Mouse (Mus musculus) brain, embryonic 18.5 days (tissue): Measurements from ENCODE around the gene Dop1a.

Experiments used
- DNase-seq: peaks from one replicate; pipeline ENCODE4 v3.0.0-alpha.2; 2012; ENCODE audit warnings: low read depth, low spot score

Dop1a gene

DNA sequence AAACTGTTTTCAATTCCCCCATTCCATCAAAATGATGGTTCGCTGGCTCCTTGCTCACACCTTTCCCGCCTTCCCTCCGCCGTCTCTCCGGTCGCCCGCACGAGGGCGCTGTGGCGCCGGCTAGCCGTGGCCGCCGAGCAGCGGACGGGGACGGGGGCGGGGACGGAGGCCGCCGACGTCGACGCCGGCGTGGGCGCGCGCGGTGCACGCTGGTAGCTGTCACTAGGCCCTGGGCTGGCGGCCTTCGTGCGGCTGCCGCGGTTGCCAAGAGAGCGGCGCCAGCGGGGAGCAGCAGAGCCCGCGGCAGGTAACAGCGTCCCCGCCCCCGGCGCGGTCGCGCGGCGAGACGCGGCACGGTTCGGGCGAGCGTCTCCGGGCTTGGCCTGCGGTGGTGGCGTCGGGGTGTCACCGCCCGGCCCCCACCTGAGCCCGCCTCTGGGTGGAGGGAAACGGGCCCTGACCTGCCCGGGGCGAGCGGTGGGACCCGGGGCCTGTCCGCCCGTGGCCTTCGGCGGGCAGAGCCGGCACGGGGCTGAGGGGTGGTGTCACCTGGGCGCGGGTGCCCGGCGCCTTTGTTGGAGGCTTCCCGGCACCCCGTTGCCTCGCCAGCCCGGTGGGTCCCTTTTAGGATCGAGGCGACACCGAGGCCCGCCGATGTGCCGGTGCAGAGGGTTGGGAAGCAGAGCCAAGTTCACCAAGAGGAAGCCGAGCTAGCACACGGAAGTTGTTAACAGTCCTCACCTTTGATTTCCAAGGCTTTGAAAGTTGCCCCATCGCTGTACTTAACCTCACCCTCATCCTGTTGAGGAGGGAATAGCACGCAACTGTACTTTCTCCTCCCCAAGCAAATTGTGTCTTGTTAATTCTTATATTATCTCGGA, at the start of gene Dop1a:
Gene Dop1a, plus strand, starts transcription at position 165 of the 881 bp plus-strand sequence.
- DNase-seq: peak; percentile 78

DNA sequence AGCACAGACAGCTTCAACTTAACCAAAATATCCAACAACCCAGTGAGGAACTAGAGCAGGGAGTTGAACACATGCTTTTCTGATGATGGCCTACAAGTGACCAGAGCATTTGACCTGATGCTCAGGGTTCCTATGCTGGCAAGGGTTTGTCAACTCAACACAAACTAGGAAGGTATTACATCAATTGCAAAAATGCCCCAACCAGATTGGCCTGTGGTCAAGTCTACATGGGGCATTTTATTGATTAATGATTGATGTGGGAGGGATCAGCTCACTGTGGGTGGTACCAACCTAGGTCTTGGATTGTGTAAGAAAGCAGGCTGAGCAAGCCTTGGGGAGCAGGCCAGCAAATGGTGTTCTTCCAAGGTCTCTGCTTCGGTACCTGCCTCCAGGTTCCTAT, 49.0 kb upstream of the Dop1a start:
- no peak for DNase-seq

DNA sequence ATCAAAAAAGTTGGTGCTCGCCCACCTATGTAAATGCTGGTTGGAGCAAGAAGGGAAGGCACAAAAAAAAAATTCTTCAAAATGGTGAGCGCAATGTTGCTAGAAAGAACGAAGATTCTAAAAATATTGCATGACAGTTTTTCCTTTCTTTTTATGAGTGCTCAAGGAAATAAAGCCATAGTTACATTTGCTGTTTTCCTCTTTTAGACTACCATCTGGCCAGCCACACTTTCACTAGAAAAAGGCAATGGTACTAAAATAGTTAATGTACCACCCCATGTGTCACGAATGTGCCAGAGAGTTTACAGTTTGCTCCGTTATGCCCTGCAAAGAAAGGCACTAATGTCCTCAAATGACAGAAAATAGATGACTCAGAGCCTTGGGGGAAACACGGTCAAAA, 47.6 kb upstream of the Dop1a start:
- DNase-seq: peak; percentile 30

DNA sequence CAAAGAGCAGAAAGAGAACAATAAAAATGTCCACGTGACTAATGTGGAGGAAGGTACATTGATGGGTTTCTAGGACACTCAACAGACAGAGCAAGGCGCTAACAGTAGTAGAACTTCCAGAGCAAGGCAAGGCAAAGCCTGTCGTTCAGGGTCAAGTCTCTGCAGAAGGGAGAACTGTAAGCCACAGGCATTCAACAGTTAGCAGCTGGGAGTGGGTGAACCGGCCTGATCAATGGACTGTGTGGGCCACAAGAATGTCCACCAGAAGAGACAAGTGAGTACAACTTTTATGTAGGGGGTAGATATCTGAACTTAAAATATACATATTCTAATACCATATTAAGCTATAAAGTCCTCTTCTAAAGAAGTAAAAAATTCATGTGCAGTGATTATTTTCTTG, 43.6 kb upstream of the Dop1a start:
- DNase-seq: no peak

DNA sequence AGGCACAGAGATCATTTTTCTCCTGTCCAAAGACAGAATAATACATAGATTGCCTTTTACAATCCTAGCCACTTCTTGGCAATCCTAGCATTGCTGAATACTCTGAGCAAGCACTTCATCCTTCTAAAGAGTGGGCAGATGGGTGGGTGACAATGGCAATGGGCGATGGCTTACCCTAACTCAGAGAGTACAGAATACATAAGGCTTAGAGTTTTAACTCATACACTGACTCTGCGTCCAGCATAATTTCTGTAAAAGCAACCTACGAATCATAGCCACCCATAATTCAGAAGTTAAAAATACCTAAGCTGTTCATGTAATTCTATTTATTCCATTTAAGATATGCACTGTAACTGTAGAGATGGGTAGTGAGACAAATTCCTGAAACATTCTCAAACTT, 31.4 kb upstream of the Dop1a start:
- DNase-seq: no peak

DNA sequence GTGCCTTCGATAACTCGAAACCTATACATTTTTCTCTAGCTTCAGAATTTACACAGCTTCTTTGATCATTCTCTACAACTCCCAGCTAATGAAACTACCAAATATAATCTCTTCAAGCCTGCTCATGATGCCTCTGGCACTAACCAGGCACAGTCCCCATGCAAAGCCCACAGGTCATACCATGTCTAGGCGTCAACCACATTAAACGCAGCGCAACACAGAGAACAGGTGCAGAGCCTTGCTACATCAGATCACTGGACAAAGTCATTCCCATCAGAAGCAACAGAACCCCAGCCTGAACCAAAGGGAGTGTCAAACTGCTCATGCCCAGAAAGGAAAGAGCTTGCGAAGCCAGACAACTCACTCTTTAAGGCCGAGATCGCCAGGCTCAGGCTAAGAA, 30.3 kb upstream of the Dop1a start:
- no peak for DNase-seq

DNA sequence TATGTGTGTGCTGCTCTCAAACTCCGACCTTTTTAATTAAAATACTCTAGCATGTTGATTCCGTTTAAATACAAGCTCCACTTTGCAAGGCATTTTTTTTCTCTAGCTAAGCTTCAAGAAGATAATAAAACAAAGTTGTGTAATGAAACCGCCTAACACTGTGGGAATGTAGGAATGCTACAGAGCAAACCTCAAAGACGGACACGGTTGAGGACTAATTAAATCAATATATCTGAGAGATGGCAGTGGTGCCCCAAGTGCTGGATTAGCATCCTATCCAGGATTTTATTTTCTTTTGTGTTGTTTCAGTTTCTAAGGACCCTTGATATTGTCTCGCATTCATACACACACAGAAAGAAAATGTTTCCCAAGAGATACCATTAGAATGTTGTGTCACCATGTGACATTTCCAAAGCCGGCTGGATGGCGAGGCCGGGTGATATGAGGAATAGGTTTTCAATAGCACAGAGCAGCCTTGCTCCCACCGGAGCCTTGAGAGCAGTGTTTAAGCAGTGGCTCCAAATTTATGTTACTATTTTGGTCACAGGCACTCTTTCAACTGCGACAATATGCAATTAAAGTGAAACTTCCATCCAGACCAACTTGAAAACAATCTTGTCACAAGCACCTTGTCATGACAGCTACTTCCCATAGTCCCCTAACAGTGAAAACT, 28.5 kb upstream of the Dop1a start:
- no peak for DNase-seq

DNA sequence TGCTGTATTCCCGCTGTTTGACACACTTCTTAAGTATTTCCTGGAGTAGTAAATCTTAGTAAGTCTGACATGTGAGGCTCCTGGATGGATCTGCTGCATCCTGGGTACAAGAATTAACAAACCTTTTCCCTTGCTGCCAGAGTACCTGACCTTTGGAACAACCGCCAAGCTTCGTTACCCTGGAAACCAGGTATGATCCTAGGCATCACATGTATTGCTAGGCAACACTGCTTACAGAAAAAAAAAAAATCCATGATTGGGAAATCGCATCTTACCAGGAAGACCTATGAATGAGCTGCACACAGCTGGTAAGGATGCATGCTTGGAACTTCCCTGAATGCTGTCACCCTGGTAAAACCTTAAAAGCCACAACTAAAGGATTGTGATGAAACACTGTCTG, 24.7 kb upstream of the Dop1a start:
- DNase-seq: no peak

DNA sequence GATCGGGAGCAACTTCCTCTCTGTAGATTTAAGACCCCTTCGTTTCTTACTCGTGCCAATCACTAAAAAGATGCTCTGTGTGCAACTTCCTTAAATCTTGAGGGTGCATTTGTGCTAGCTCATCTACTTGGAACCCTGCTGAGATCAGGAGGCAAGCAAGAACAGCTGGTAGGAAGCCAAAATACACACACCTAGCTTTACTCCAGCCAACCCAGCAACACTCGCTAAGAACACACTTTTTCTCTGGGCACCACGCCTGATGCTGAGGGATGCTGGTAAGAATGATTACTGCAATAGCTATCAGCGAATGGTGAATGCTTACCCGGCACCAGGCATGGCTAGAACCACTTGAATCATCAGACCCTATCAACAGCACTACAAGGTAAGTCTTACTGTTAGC, 20.1 kb upstream of the Dop1a start:
- DNase-seq: no peak

DNA sequence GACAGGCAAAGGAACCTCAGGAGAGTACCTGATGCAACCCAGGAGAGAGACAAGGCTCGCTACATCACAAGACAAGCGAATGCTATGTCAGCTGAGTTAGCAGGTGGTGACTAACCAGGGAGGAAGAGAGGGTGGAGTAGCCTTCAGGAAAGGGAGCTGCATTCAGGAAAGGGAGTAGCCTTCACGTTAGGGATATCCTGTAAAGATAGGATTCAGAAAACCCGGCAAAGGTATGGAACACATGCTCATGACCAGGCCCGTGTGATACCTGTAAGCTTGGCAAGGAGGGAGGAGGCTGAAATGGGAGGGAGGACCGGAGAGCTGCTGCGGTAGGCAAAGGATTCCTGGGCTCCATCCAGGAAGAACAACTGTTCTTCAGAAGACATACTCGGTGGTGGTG, 19.5 kb upstream of the Dop1a start:
- no peak for DNase-seq

DNA sequence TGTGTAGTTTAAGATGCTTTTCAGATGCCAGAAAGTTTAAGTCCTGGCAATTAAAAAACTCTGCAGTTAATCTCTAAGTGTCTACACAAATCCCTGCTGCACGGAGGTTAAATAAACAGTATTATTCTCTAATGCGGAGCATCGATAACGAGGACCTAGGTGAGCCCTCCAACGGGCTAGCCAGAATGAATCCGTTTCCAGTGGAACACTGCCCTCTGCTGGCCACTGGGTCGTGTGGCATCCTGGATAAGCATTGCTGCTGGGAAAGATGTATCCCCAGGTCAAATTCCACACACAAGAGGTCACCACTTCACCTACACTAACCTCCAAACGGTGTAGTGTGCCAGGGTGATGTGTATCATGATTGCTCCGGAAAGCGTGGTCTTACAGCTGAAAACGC, 17.4 kb upstream of the Dop1a start:
- no peak for DNase-seq

DNA sequence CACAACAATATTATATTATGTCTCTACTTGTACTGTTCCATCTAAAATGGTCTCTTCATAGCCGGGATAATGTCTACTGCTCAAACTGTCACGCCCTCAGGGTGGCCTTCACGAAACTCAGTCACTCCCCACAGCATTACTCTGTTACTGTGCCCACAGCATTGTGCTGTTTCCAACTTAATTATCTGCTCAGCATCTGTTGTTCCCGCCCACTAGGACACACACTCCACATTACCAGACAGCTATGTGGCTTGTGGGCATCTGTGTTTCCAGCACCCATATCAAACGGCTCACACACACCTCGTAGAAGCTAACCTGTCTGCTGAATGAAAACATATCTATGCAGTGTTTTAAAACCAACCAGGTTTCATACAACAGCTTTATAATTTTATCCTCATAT, 15.9 kb upstream of the Dop1a start:
- no peak for DNase-seq

DNA sequence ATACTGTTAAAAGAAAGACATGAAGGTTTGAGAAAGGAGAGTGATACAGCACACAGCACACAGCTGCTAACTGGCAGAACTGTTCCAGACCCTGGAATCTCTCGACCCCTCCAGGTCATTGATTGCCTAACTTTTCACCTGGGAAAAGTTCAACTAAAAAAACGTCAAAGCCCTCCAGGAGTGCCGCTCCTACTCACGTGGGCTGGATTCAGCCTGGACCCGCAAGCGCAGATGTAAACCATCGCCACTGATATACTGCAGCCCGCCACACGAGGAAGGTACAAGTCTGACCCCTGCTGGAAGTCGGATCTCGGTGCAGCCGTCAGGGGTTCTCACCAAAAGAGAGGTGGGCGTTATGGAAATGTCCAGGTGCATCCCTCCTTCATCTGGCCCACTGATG, 15.3 kb upstream of the Dop1a start:
- DNase-seq: no peak

DNA sequence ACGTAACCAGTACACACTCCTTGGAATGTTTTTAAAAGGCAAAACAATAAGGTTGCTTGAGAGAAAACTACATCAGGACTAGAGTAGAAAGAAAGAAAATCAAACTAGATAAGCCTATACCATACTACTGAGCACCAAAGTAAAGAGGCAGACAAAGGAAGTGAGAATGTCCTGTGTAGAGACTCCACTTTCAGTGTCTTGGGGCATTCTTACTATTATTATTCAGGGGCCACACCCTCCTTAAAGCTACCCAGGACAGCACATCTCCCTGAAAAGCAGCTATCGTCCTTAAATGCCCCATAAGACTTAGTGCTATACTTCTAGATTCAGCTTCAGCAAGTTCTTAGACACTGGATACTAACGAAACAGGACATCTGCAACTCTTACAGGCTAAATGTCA, 13.3 kb upstream of the Dop1a start:
- no peak for DNase-seq

DNA sequence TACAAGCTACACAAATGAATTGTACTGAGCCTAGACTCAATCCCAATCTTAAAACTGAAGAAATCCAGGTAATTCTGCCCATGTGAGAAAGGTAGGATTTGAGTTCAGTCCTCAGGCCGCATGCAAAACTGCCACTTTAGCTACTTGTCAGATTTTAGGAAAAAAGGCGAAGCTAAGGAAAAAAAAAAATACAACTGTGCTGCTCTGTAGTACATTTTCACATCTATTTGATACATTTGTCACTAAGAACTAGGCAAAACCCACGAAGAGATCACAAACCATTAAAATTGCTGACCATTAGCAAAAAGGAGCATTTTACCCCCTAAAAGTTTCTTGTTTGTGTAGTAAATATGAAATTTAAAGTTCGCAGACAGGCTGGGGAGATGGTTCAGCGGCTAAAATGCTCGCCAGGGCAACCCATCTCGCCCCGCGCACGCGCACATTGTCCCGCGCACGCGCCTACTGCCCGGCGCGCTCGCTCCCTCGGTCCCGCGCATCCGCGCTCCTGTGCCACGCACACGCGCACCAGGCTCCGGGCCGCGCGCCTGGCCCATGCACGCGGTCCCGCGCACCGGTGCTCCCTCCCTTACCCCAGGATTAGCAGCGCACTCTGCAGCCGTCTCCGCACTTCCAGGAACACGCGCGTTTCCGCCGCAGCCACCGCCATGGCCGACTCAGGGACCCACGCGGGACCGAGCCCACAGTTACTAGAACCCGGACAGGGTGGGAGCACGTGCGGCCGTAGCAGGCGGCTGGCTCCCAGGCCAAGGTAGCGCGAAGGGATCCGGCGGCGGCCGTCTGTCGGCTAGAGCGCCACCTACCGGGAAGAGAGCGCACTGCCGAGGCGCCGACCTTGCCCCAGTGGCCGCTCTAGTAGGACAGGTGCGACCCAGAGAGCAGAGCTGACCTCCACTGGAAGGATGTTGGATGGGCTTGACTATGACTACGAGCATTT, 2.5 kb upstream of the Dop1a start, which contains the start of gene Ube2cbp:
Gene Ube2cbp, minus strand, starts transcription at position 800 of the 955 bp plus-strand sequence.
- peak; percentile 64 for DNase-seq

DNA sequence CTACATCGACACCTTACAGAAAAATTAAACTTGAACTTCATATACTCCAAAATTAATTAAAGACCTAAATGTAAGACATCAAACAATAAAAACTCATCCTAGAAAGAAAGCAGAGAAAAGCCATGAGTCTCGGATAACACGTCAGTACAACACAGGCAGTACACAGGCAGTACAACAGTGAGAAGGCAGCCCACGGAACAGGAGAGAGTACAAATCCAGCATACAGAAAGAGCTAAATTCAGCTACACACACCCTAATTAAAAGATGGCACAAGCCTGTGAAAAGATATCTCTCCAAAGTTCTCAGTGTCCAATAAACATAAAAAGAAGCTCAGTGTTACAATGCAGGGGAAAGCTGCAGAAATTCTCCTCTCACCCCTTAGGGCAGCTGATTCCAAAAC, 9.0 kb downstream of the Dop1a start:
- no peak for DNase-seq

DNA sequence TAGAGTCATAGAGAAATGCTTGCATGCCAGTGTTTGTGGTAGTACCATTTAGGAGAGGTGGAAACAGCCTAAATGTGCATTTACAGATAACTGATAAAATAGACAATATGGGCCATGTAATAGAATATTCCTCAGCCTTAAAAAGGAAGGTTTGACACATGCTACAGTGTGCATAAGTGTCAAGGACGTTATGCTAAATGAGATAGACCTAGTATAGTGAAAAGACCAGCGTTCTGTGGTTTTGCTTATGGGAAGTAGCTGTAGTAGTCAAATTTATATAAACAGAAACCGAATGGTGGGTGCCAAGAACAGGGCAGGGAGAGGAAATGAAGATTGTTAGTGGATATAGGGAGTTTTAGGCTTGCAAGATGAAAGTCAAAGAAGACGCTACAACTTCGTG, 9.8 kb downstream of the Dop1a start:
- DNase-seq: no peak

DNA sequence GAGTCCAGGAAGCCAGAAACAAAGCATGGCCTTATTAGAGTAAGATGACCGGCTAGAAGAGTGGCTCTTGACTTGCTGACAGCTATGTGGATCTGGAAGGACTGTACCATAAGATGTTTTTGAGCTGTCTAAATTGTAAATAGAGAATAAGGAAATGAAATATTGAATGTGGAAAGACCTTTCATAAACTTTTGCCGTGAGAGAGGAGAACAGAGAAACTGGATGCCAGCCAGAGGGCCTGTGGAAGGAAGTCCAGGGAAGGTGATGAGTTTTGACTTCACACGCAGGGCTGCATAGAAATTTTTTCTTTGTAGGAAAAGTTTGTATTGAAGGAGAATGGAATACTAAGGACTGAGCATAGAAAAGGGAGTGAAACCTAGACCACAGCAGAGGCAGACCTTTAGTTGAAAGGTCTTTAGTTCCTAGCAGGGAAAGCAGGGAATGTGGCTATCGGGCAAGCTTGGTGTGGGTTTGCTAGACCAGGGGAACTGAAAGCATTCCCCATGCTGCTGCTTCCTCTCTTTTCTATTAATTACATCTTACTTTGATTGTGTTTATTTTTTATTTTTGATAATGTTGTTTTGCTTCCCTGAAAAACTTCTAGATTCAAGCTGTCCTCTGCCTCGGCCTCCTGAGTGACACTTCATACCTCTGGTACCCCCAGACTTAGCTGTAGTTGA, 11.6 kb downstream of the Dop1a start:
- no peak for DNase-seq

DNA sequence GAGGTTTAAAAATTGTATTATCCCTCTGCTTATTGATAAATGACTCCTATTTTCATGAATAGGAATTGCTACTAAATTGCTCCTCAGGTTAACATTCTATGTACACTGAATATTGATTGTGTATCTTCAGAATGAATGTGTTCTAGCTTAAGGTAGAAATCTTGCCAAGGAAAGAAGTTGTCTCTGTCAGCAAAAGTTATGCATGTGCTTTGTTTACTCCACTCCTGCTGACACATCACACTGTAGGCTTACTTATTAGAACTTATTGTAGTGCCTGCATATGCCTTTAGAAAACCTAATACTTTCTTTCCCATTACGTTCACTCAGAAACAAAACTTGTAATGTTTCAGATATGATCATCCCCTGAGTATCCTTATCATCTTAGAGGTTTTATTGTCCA, 15.3 kb downstream of the Dop1a start:
- DNase-seq: no peak

DNA sequence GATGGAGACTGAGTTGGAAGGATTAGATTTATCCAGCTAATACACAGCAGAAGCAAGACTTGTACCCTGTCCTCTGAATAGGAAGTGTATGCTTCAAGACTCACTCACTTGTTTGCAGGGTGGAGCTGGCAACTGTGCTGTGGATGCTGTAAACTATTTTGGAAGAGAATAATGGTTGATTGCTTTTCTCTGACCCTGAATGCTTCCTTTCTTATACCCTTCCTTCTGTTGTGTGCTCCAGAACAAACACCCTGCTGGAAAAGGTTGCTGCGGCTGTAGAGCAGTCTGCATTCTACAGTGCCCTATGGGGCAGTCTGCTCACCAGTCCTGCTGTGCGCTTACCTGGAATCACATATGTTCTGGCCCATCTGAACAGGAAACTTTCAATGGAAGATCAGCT, 24.8 kb downstream of the Dop1a start:
- no peak for DNase-seq

DNA sequence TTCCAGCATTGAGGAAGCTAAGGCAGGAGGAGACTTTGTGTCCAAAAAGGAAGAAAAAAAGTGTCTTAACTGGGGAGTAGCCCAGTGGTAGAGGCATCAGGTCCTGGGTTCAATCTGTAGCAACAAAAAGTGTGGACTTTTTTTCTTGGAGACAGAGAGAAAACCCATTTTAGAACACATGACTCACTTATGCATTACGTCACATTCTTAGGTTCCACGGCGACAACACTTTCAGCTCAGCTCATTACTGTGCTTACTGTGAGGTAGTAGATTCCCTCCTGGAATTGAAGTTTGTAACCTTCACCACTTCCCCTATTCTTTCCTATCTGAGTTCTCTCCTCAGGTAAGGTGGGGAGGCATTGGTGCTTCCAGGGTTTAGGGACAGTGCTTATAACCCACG, 29.3 kb downstream of the Dop1a start:
- no peak for DNase-seq
